Mouse (Mus musculus) intestine, postnatal 0 days (tissue): ENCODE data around the gene Isoc2b. TPM values are rescaled to one million over a fixed set of nuclear protein-coding genes. Genes with fewer than 3 reads are reported as not detected.
"Not testable (repeated sequence)": the region's sequence is repeated elsewhere in the genome, so short reads cannot be mapped to it uniquely, and the experiment has no call there.

ENCODE experiments used
- ATAC-seq: fragments of 200-750 bp; cut with Nextera tagmentation; 2 replicates; pipeline ENCODE4 v1.8.0; 2017; ENCODE audit warnings: mild to moderate bottlenecking, moderate TSS enrichment, moderate library complexity
- H3K27ac ChIP-seq: fragments of 300-500 bp; sonication (generic); 2 replicates; pipeline ENCODE4 v1.5.1; 2014; ENCODE audit warnings: mild to moderate bottlenecking, low read depth, low read length, moderate library complexity
- H3K27me3 ChIP-seq: fragments of 300-500 bp; sonication (generic); replicated peaks from 2 replicates; pipeline ENCODE4 v1.6.1; 2014; ENCODE audit warnings: low read length, mixed read lengths; ENCODE audit not compliant: control insufficient read depth, insufficient read depth
- H3K36me3 ChIP-seq: fragments of 300-500 bp; sonication (generic); 2 replicates; pipeline ENCODE4 v1.6.1; 2014; ENCODE audit warnings: mild to moderate bottlenecking, moderate library complexity; ENCODE audit not compliant: control insufficient read depth, insufficient read depth
- H3K4me1 ChIP-seq: fragments of 300-500 bp; sonication (generic); replicated peaks from 2 replicates; pipeline ENCODE4 v1.6.1; 2014; ENCODE audit warnings: antibody characterized with exemption, low read length, mixed read lengths; ENCODE audit not compliant: control insufficient read depth, insufficient read depth
- H3K4me2 ChIP-seq: fragments of 300-500 bp; sonication (generic); replicated peaks from 2 replicates; pipeline ENCODE4 v1.6.1; 2014; ENCODE audit warnings: low read depth, mild to moderate bottlenecking, moderate library complexity
- H3K4me3 ChIP-seq: fragments of 300-500 bp; sonication (generic); 2 replicates; pipeline ENCODE4 v1.5.1; 2014; ENCODE audit warnings: low read depth, low read length
- H3K9ac ChIP-seq: fragments of 300-500 bp; sonication (generic); 2 replicates; pipeline ENCODE4 v1.6.1; 2014; ENCODE audit warnings: mild to moderate bottlenecking, low read depth, low read length
- H3K9me3 ChIP-seq: fragments of 300-500 bp; sonication (generic); 2 replicates; pipeline ENCODE4 v1.6.1; 2016; ENCODE audit warnings: mixed run types; ENCODE audit not compliant: control insufficient read depth
- CTCF ChIP-seq: sonication (generic); IDR thresholded peaks from 2 replicates; pipeline ENCODE4 v1.5.1; 2016; ENCODE audit warnings: low read depth, mild to moderate bottlenecking, control low read depth, antibody characterized with exemption, moderate library complexity
- WGBS: fragments of 180-500 bp; shearing (Covaris S2); extraction: QIAGEN DNeasy Blood & Tissue Kit; methylation state at CpG from one replicate; pipeline ENCODE4 v1.1.7; 2014; 5-methylcytosine and 5-hydroxymethylcytosine counted together
- polyA plus RNA-seq: library from polyadenylated mRNA; unstranded; fragments of >200 nt; fragmentation: Nextera tagmentation; extraction: Ambion mirVana; gene quantifications from 2 replicates; pipeline ENCODE4 v1.2.1, GENCODE M21; 2015

The Isoc2b gene
- polyA plus RNA-seq, 1 experiment from 2014 or later, result 12.5 TPM

GRCm38 (mm10) chr7:4864130-4864845, 5.8 kb downstream of the Isoc2b start:
- TF ChIP-seq CTCF, result no peak
- Histone ChIP-seq H3K27me3 (no peaks in the 10 kb centered on the region), H3K4me1 (peaks cover 6% of the 10 kb centered on the region; the same call in 1 of the 2 replicates), H3K27ac (no peak overlapping the region), H3K4me3 (no peak overlapping the region), H3K36me3 (no peaks in the 10 kb centered on the region), H3K9me3 (no peaks in the 10 kb centered on the region), H3K4me2 (no peak overlapping the region), H3K9ac (no peak overlapping the region)
- WGBS, result 87% methylated on average over 5 of the region's 5 CpGs
- ATAC-seq, result no peak

- ATAC-seq, result no peak
- 79% methylated on average over 7 of the region's 7 CpGs for WGBS
- Histone ChIP-seq H3K27ac (no peak overlapping the region), H3K4me3 (no peak overlapping the region), H3K36me3 (no peaks in the 10 kb centered on the region), H3K9me3 (no peaks in the 10 kb centered on the region), H3K4me2 (no peak overlapping the region), H3K4me1 (peaks cover 6% of the 10 kb centered on the region; the same call in 1 of the 2 replicates), H3K27me3 (no peaks in the 10 kb centered on the region), H3K9ac (no peak overlapping the region)
- no peak for TF ChIP-seq CTCF
Measured at GRCm38 (mm10) chr7:4863541-4864080, 6.4 kb downstream of the Isoc2b start.

GRCm38 (mm10) chr7:4863041-4863440, 7.0 kb downstream of the Isoc2b start:
- Histone ChIP-seq H3K9ac (no peak overlapping the region), H3K36me3 (no peaks in the 10 kb centered on the region), H3K4me3 (no peak overlapping the region), H3K27ac (no peak overlapping the region), H3K27me3 (no peaks in the 10 kb centered on the region), H3K4me2 (no peak overlapping the region), H3K4me1 (peaks cover 6% of the 10 kb centered on the region; the same call in 1 of the 2 replicates), H3K9me3 (no peaks in the 10 kb centered on the region)
- TF ChIP-seq CTCF, result no peak
- no peak for ATAC-seq
- 9% methylated on average over 1 of the region's 1 CpGs for WGBS

- H3K4me1 ChIP-seq, H3K4me3 ChIP-seq, H3K4me2 ChIP-seq, ATAC-seq, H3K9me3 ChIP-seq, H3K36me3 ChIP-seq, H3K27me3 ChIP-seq, H3K9ac ChIP-seq, H3K27ac ChIP-seq: not testable (repeated sequence)
- 53% methylated on average over 3 of the region's 3 CpGs for WGBS
Measured at GRCm38 (mm10) chr7:4860926-4861325, 9.1 kb downstream of the Isoc2b start.

GRCm38 (mm10) chr7:4859418-4859978, 10.6 kb downstream of the Isoc2b start:
- no peak overlapping the region for H3K4me3 ChIP-seq
- H3K27me3 ChIP-seq, result 0 out of 2 replicates have a peak, but pooled peaks cover 3% of the 10 kb centered on the region
- H3K36me3 ChIP-seq, result no peaks in the 10 kb centered on the region
- no peak overlapping the region for H3K27ac ChIP-seq
- 47% methylated on average over 12 of the region's 12 CpGs for whole genome bisulfite sequencing
- no peaks in the 10 kb centered on the region for H3K9me3 ChIP-seq
- no peak overlapping the region for H3K4me2 ChIP-seq
- no peak overlapping the region for H3K9ac ChIP-seq
- TF ChIP-seq CTCF, result no peak
- ATAC-seq, result no peak
- 0 out of 2 replicates have a peak, but pooled peaks cover 2% of the 10 kb centered on the region for H3K4me1 ChIP-seq

- H3K36me3 ChIP-seq, result no peaks in the 10 kb centered on the region
- ATAC-seq, result no peak
- H3K9ac ChIP-seq, result no peak overlapping the region
- H3K27me3 ChIP-seq, result 0 out of 2 replicates have a peak, but pooled peaks cover 3% of the 10 kb centered on the region
- H3K4me2 ChIP-seq, result no peak overlapping the region
- no peak overlapping the region for H3K4me3 ChIP-seq
- WGBS, result 62% methylated on average over 7 of the region's 7 CpGs
- H3K27ac ChIP-seq, result no peak overlapping the region
- no peaks in the 10 kb centered on the region for H3K9me3 ChIP-seq
- no peak for TF ChIP-seq CTCF
- no peaks in the 10 kb centered on the region for H3K4me1 ChIP-seq
Measured at GRCm38 (mm10) chr7:4857321-4857720, 12.7 kb downstream of the Isoc2b start.
